Mouse (Mus musculus) olfactory bulb, adult 2 months (tissue): ENCODE data around the gene Kpna6.

Source experiments
- CTCF ChIP-seq: fragments of 200-500 bp; IDR thresholded peaks from 2 replicates; pipeline ENCODE4 v1.5.1; 2012; ENCODE audit warnings: low read depth, mild to moderate bottlenecking, low read length, moderate library complexity; ENCODE audit not compliant: insufficient read depth
- POLR2A ChIP-seq: fragments of 200-500 bp; IDR thresholded peaks from 2 replicates; pipeline ENCODE4 v1.6.1; 2012; ENCODE audit warnings: mild to moderate bottlenecking, low read depth, low read length, moderate library complexity; ENCODE audit not compliant: insufficient read depth

GRCm38 (mm10) chr4:129700216-129700615 lies 27.6 kb upstream of the Kpna6 start:
- TF ChIP-seq CTCF (no peak), POLR2A (no peak)
